Mouse (Mus musculus) left cerebral cortex, postnatal 14 days (tissue): ENCODE data around the gene Ugt1a8. TPM values are rescaled to one million over a fixed set of nuclear protein-coding genes. Genes with fewer than 3 reads are reported as not detected.

ENCODE experiments used
- DNase-seq, 2 experiments: peaks; one replicate each; pipeline ENCODE4 v3.0.0; 2021 to 2022; ENCODE audit warnings: low spot score in 2 of 2, mixed read lengths in 1 of 2
- intact Hi-C: fragments of 180-260 bp; cut with DNase I; formaldehyde crosslinking; loops from one replicate; pipeline ENCODE4 v1.15.1; 2025
- total RNA-seq, 2 experiments: library from RNA; stranded (reverse); gene quantifications; 2 replicates each; pipeline ENCODE4 v1.2.3; 2021

The Ugt1a8 gene
- total RNA-seq, 2 experiments from 2014 or later: not detected

DNA sequence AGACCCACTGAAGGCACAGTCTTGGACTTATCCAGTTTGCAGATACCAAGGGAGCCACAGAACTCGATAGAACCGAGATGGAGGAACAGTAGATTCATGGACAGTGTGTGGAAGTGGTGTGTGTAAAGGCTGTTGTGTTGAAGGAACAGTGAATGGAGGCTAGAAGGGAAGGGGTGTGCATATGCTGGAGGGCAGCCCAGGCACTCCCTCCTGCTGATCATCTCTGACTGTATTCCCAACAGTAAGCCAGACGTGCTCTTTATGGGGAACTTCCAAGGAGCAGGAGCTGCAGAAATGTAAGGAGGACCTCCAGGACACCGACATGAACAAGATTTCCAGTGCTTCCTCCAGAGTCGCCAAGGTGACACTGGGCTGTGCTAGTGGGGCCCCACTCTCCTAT, 162.4 kb downstream of the Ugt1a8 start:
- intact Hi-C loops: no loop called here
- DNase-seq: no peak

DNA sequence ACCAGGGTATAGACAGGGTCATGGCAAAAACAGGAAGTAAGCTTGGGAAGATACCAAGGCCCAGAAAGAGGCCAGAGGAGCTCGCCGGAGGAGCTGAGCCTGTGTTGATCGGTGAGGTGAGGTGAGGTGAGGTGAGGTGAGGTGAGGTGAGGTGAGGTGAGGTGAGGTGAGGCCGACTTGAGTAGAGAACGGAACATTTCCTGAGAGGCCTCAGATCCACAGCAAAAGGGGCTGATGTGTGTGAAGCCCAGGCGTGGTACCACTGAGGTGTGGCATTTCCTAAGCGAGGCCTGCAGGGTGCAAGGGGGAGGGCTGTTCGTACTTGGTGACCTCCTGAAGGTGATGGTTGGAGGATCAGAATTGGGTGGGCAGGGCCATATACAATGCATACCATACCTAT, 165.5 kb downstream of the Ugt1a8 start:
- DNase-seq: no peak
- intact Hi-C loops: no loop called here

DNA sequence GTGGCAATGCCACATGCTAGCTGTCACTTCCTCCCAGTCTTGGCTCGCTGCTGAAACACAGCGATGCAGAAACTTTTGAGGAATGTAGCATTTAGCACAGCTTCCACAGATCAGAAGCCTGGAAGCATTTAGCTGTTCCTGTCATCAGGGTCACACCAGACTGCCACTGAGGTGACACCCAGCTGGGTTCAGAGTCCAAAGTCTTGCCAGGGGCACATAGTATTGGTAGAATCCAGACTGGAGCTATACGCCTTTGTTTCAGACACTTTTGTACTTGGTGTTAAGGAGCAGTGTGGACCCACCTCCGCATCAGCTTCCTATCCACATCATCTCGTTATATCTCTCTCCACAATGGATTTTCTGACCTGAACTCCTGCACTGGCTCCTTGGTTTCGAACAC, 165.9 kb downstream of the Ugt1a8 start:
- intact Hi-C loops: no loop called here
- DNase-seq: no peak

DNA sequence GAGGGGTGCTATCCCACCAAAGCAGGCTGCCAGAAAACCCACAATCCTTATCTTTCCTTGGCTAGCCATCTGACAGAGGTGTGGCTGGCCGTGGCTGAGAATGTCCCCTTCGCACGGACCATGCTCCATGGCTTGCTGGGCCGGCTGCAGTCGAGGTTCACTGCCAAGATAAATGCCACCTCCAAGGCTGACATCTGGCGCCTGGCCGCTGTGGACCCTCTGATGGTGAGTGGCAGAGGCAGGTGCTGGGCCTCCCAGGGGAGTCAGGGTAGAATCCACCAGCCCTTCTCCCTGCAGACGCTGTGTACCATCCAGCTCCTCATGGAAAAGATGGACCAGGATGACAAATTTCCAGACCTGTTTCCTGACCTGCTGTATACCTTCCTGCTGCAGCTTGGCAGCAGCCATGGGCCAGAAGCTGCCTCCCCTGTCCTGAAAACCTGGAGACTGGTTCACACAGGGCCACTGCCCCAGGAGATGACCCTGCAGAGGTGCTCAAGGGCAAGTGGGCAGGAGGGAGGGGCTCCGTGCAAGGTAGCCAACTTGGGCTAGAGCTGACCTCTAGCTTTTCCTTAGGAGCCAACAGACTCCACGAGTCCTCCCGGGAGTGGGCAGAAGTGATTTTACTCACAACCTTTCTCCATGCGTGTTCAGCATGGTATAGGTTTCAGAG, 167.3 kb downstream of the Ugt1a8 start:
- intact Hi-C loops: no loop called here

DNA sequence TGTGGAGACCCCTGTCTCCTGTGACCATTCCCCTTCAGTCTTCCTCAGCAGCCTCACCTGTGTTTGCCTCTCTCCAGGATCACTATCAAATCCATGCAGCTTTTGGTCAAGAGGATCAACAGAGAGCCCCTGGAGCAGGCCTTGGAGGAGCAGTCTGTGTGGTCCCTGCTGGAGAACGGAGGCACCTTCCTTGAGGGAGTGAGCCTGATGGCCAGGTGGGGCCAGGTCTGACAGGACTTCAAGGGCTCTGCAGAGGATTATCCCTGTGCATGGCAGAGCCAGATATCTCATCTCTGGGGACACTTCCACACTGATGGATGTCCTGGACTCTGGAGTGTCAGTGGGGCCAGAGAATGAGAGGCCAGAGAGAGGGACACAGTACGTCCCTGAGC, 167.8 kb downstream of the Ugt1a8 start:
- intact Hi-C loops: no loop called here
- no peak for DNase-seq

More for the DNA sequence above, 167.3 kb downstream of the Ugt1a8 start:
- no peak for DNase-seq

DNA sequence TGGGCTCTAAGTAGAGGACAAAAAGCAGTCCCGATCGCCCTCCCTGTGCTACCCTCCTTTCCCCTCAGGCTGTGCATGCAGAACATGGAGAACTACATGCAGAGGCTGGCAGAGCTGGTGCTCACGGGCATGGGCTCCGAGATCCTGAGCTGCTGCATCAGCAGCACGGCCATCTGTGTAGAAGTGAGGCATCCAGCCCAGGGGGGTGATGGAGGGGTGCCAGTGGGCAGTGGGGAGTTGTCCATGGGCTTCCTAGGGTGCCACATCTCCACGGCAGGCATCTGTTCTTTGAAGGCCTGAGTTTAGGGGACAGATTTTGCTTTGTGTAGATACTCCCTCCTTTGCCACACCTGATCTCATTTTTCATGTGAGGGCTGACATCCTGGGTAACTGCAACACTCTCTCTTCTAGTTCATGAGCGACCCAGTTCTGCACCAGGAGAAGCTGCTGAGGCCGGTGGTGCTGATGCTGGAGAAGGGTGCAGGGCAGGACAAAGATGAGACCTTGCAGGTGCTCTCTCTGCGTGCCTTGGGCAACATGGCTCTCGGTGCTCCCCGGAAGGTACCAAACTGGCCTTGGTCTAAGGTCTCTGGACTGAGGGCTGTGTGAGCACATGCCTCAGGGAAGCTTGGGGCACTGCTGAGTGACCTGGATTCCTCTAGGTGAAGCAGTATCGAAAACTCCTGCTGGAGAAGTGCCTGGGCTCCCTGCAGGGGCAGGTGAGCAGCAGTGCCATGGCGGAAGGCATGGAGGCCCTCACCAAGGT, 168.6 kb downstream of the Ugt1a8 start:
- no peak for DNase-seq
- intact Hi-C loops: no loop called here

DNA sequence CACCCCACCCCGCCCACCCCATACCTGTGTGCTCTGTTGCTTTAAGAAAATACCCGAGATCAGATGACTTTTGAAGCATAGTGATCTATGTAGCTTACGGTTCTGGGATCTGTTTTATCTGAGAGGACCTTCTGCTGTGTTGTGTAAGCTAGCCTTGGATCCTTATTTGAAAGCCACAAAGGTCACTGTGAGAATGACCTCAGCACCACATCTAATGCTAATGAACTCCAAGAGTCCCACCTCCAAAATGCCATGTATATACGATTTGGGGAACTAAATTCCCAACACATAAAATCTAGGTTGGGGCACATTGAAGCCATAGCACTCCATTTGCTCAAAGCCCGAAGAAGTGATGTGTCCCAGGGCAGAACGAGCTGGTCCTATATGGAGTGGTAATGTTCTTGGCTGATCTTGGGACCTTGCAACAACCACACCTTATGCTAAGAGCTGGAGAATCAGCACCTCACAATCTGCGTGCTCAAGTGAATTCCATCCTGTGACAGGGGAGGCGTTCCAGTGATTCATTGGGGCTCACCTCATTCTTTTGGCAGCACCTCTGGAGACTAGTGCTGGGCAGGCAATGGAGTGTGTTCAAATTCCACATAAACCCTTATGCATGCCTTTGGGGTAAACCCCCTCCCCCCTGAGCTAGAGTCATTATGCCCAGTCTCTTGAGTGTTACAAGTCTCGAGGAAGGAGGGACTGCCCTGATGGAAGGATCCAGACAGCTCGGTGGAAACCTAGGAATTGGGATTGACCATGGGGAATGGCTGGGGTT, 169.5 kb downstream of the Ugt1a8 start:
- DNase-seq: no peak
- intact Hi-C loops: no loop called here

DNA sequence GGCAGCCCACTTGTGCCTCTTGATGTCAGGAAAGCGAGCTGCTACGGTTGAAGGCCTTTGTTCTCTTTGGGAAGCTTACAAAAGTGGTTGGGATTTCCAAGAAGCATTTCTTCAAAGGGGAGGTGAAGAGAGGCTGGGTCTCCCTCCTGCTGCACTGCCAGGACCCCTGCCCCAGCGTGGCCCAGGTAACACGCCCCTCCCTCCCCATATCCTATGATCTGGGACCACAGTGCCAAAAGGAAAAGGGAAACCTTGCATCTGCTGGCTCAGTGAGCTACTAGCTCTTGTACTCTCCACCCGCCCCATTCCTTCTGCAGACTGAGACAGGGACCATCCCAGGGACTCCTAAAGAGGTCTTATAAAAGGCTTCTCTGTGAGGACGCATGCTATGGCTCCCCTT, 170.1 kb downstream of the Ugt1a8 start:
- no peak for DNase-seq
- intact Hi-C loops: no loop called here

DNA sequence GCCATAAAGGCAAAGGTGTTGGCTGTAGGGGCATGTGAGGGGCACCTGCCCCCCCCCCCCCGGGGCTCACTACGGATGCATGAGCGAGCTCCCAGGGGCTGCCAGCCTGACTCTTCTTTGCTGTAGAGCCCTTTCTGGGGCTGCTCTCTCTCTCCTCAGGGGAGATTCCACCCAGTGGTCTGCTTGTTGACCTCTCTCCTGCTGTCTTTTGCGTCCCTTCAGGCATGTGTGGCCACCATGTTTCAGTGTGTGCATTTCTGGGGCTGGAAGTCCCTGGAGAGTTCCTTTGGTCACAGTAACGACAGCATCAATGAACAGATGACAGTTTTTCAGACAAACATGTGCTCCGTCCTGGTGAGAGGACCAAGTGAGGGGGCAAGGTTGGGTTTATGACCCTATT, 170.7 kb downstream of the Ugt1a8 start:
- intact Hi-C loops: no loop called here
- DNase-seq: no peak

DNA sequence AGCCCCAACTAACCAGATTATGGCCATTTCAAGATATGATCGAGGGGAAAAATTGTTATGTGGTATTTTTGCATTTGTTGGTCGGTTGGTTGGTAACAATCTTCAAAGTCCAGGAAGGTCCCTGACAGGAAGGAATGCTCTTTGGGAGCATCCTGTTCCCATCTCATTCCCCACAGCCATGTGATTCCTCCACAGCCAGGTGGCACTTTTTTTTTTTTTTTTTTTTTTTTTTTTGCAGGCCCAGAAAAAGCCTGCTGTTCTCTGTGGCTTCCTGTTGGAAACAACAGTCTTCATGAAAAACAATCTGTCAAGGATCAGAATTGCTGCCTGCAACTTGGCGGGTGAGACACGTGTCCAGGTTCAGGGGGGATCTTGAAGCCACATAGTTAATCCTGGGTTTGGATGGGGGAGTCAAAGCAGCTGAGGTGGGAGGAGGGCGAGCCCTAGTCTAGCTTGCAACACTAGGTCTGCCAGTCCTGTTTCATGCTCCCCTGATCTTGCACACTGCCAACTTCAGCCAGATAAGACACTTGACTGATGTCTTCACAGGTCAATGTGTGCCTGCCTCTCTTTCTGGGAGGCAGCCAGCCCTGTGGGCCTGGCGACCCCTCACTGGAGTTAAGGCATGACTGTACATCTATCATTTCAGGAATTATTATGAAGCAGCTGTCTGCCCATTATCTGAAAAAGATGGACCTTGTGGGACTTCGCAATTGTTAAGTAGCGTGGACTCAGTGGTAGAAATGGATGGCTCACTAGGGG, 171.4 kb downstream of the Ugt1a8 start:
- intact Hi-C loops: no loop called here
- no peak for DNase-seq

DNA sequence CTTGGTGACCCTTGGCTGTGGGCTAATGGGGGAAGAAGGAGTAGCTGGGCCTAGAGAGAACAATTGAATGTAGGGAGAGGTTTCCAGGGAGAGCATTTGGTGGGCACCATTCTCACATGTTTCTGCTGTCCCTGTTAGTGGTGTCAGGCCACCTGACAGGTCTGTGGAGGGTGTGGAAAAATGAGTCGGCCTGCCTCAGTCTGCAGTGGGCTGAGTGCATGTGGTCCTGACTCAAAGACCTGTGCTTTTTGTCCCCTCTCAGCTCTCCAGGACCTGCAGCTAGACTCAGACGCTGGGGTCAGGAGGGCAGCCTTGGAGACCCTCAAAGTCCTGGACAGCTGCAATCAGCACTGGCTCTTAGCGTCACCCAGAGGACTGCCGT, 172.0 kb downstream of the Ugt1a8 start:
- DNase-seq: no peak
- intact Hi-C loops: loop anchor here (2.0 kb wide), 1 partner anchor 21 kb away; no protein-coding TSS in a partner anchor

DNA sequence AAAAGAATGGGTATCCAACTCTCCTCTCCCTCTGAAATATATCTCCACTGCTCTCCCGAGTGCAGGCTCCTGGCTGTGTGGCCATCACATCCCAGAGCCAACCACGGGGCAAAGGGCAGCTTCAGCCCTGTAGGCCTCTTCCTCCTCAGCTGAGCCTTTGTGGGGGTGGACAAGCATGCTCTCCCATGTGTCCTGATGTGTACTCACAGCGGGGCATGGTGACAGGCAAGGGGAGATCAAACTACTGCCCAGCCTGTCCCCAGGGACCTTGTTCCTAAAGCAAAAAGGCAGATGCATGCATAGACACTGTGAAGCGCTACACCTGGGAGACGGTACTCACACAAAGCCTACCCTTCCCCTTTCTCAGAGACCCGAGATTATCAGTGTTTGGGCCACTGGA, 172.5 kb downstream of the Ugt1a8 start:
- DNase-seq: no peak

DNA sequence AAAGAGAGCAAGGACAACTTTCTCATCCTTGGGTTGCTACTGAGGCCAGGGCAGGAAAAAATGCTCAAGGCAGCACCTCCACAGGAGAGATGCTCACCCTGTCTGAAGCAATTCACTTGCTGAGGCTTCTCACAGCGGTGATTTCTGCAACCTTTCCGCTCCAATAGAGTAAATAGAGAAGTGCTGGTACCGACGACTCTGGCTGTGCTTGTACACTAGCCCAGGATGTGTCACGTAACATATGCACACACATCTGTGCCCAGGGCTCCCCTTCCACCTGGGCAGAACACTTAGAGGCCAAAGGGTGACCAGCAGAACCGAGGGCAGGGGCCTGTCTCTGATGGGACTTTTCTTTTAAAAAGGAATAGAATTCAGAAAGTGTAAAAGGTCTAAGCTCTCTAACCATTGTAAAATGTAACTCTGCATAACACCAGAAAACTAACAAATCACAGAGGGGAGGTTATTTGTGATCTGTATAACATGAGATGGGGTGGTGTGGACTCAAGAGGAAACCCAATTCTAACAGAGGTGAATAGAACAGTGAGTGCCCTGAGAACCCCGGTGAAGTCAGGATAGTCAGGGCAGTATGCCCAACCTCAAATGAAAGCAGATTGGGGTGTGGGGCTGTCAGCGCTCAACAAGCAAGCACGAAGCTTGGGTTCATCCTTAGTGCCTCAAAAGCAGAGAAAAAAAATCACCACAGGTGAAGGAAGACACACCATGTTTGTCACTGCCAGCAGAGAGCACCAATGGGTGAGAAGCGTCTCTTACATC, 173.2 kb downstream of the Ugt1a8 start:
- no peak for DNase-seq
- intact Hi-C loops: loop anchor here (2.0 kb wide), 1 partner anchor 20 kb away; no protein-coding TSS in a partner anchor

More for the DNA sequence above, 172.5 kb downstream of the Ugt1a8 start:
- intact Hi-C loops: loop anchor here (2.0 kb wide), 1 partner anchor 21 kb away; no protein-coding TSS in a partner anchor

DNA sequence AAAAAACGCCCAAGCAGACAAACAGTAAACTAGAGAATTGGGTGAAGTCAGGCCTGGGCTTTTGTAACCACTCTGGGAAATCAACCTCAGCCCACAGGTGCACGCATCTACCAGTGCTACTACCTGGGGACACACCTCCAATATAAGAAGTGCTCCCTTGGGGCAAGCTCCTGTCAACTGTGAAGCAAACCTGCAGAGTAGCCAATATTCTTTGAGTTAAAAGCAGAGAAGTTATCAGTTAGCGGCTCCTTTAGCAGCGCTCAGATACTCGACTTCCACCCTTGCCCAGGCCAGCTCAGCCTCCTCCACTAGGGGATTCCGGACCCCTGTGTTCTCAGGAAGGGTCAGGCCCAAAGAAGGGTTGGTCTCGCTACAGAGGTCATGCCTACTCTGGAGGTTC, 174.1 kb downstream of the Ugt1a8 start:
- intact Hi-C loops: loop anchor here (2.0 kb wide), 1 partner anchor 19 kb away; no protein-coding TSS in a partner anchor
- no peak for DNase-seq

DNA sequence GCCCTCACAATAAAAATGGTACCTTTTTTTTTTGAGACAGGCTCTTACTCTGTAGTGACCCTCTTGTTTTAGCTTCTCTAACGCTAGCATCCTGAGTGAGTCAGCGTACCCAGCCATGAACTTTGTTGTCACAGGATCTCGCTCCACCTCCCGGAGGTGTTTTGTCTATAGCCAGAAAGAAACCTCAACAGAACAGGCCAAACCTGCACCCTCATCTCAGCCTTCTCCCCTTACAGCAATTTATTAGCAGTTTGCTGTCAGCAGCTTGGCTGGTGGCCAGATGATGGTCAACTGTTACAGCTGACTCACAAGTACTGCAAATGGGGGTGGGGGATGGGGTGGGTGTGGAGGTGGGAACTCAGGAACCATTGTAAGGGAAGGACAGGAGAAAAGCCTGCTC, 174.6 kb downstream of the Ugt1a8 start:
- DNase-seq: no peak
- intact Hi-C loops: no loop called here

DNA sequence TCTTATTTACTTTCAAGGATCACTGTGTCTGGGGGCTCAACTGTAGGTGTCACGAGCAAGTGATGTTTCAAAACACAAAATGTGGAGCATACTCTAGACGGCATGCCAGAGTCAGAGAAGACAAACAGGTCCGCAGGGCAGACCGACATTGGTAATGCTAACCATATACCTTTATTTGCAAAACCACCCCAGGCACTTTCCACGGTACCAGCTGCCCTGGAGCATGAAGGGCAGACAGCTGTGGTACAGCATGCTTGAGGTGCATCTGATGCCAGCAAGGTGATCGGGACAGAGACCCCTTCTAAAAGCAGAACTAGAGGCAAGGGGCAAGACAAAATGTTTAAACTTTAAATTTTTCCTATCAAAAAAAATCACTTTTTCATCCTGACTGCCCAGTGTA, 175.3 kb downstream of the Ugt1a8 start:
- no peak for DNase-seq
- intact Hi-C loops: no loop called here

DNA sequence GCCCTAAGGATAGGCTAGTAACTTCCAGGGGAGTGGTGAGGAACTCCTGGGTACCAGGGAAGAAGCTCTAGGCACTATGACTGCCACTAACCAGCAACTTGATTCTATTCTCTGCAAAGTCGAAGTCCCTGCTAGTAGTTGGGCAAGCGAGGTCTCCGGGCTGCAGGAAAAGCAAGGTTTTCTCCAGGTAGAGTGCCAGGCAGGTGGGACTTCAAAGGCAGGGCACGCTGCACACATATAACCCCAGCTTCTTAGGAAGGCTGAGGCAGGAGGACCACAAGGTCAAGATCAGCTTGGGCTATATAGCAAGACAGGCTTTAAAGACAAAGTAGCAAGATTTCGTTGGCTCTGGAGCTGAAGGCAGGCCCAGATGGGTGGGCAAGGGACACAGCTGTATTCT, 176.2 kb downstream of the Ugt1a8 start:
- DNase-seq: no peak
- intact Hi-C loops: no loop called here

DNA sequence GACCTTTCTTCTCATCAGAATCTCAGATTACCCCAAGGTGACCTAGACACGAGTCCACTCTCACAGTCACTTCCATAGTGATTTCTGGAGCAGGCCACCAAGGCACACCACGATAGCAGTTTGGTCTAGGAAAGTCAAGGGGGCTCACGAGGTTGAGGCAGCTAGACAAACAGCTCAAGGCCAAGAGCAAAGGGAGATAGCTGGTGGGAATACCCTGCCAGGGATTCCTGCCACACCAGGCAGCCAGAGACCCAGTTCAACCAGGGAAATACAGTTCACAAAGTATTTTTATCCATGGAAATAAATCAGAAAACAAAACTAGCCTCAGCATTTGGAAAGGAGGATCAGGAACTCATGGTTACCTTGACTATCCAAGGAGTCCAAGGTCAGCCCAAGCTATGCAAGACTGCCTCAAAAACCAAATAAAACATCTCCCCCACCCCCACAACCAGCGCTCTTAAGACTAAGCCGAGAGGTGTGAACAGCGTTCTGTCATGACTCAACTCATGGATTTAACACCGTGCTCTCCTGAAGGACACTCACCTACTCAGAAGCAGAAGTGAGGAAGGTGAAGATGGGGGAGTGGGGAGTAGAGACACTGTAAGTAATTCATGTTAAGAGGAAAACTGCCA, 176.7 kb downstream of the Ugt1a8 start:
- intact Hi-C loops: no loop called here
- no peak for DNase-seq
